Mouse (Mus musculus) hindbrain, embryonic 12.5 days (tissue): ENCODE measurements around the gene Fsd1. TPM values are rescaled to one million over a fixed set of nuclear protein-coding genes. Genes with fewer than 3 reads are reported as not detected.

Experiments used
- ATAC-seq: fragments of 200-750 bp; cut with Nextera tagmentation; 2 replicates; pipeline ENCODE4 v1.8.0; 2017; ENCODE audit warnings: moderate TSS enrichment; ENCODE audit not compliant: low FRiP score
- H3K27ac ChIP-seq: fragments of 300-500 bp; sonication (generic); 2 replicates; pipeline ENCODE4 v1.5.1; 2016; ENCODE audit warnings: mild to moderate bottlenecking
- H3K27me3 ChIP-seq: fragments of 300-500 bp; sonication (generic); 2 replicates; pipeline ENCODE4 v1.6.1; 2016; ENCODE audit warnings: mild to moderate bottlenecking
- H3K36me3 ChIP-seq: fragments of 300-500 bp; sonication (generic); 2 replicates; pipeline ENCODE4 v1.6.1; 2016; ENCODE audit warnings: mild to moderate bottlenecking
- H3K4me1 ChIP-seq: fragments of 300-500 bp; sonication (generic); 2 replicates; pipeline ENCODE4 v1.6.1; 2016
- H3K4me2 ChIP-seq: fragments of 300-500 bp; sonication (generic); replicated peaks from 2 replicates; pipeline ENCODE4 v1.6.1; 2016; ENCODE audit warnings: mild to moderate bottlenecking
- H3K4me3 ChIP-seq: fragments of 300-500 bp; sonication (generic); 2 replicates; pipeline ENCODE4 v1.5.1; 2016; ENCODE audit warnings: mild to moderate bottlenecking
- H3K9ac ChIP-seq: fragments of 300-500 bp; sonication (generic); 2 replicates; pipeline ENCODE4 v1.6.1; 2016; ENCODE audit warnings: mild to moderate bottlenecking, moderate library complexity
- H3K9me3 ChIP-seq: fragments of 300-500 bp; sonication (generic); replicated peaks from 2 replicates; pipeline ENCODE4 v1.6.1; 2016; ENCODE audit warnings: mild to moderate bottlenecking
- WGBS: fragments of 180-500 bp; shearing (Covaris S2); methylation state at CpG from one replicate; pipeline ENCODE4 v1.1.7; 2016; 5-methylcytosine and 5-hydroxymethylcytosine counted together
- polyA plus RNA-seq: library from polyadenylated mRNA; unstranded; fragments of >200 nt; fragmentation: Nextera tagmentation; extraction: Ambion mirVana; gene quantifications from 2 replicates; pipeline ENCODE4 v1.2.1, GENCODE M21; 2016

The Fsd1 gene
- polyA plus RNA-seq, 1 experiment from 2014 or later = 103 TPM

DNA sequence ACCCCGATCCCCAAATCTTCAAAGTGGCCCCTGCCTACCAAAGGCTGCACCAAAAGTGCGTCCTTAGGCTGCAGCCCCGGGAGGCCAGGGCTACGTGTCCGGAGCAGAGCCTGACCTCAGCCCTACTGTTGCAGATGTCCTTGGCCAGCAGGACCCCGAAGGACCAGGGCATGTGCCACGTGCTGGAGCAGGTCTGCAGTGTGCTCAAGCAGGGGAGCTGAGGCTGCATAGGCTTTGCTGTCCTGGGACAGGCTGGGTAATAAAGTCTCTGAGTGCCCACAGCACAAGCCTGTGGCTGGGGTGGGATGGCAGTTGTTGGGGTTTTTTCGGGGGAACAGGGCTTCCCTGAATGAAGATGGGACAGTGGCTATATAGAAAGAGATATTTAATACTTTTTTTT is 30.1 kb downstream of the Fsd1 start:
- H3K4me1 ChIP-seq = peaks cover 3% of the 10 kb centered on the region
- no peaks in the 10 kb centered on the region for H3K9me3 ChIP-seq
- no peak overlapping the region for H3K4me2 ChIP-seq
- H3K9ac ChIP-seq = no peak overlapping the region
- H3K36me3 ChIP-seq = peaks cover 77% of the 10 kb centered on the region
- ATAC-seq = no peak
- H3K4me3 ChIP-seq = no peak overlapping the region
- H3K27me3 ChIP-seq = no peaks in the 10 kb centered on the region
- no peak overlapping the region for H3K27ac ChIP-seq
- 92% methylated on average over 8 of the region's 8 CpGs for WGBS

DNA sequence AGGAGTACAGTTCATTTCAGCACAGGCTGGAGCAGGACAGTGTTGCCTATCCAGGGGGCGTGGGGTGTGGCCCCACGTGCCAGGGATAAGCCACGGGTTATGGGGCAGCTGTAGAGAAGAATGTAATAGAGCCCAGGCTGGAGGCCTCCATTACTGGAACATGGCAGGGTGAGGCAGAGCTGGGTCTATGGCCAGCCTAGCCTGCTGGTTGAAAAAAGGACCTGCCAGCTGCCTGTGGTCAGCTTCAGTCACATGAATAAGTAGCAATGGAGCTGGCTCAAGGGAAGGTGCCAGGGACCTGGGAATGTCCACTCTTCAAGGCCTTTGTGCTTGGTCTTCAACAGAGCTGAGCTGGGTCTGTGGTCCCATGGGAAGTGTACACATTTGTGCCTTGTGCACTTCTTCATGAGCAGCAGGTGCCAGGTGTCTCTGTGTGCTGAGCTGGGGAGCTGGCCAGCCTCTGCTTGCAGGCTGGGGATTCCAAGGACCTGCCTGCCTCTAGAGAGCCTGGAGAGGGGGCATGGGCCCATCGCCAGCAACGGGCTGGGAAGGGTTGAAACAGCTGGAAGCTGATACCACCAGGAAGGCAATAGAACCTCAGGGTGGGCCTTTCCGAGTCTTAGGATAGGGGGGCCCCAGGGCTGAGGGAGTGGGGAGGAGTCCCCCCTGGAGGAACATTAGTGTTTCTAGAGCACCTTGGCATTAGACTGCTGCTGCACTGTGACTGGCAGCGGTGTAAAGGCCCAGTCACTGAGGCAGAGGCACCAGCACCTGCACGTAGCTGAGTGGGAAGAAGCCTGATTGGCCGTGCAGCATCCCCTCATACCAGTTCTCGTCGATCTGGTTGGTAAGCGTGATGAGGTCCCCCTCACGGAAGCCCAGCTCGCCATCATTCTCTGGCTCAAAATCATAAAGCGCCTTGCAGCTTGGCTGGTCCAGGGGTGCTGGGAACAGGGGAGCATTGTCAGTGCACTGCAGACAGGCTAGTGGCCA is 30.8 kb downstream of the Fsd1 start:
- WGBS = 83% methylated on average over 15 of the region's 15 CpGs
- H3K9ac ChIP-seq = no peak overlapping the region
- no peak overlapping the region for H3K27ac ChIP-seq
- H3K4me2 ChIP-seq = no peak overlapping the region
- peaks cover 70% of the 10 kb centered on the region for H3K36me3 ChIP-seq
- H3K4me1 ChIP-seq = no peaks in the 10 kb centered on the region
- no peaks in the 10 kb centered on the region for H3K9me3 ChIP-seq
- H3K27me3 ChIP-seq = no peaks in the 10 kb centered on the region
- H3K4me3 ChIP-seq = no peak overlapping the region
- ATAC-seq = no peak

DNA sequence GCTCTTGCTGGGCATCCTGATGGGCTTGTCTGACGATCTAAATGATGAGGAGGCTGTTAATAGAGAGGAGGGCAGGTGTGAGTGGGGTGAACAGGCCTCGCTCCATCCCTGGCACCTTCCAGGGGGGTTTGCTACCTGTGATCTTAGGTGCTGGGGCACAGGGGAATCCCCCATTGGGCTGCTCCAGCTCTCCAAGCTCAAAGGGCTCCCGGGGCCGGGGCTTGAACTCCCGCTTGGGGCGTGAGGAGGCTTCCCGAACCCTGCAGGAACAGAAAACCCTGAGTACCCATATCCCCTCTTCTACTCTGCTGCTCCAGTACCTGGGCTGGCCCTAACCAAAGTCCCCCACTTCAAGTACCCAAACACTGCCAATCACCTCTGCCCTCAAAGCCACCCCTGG is 31.5 kb downstream of the Fsd1 start:
- H3K4me1 ChIP-seq = peaks cover 6% of the 10 kb centered on the region
- 0 out of 2 replicates have a peak overlapping the region, but pooled peaks have one; percentile 17 for H3K27ac ChIP-seq
- H3K27me3 ChIP-seq = no peaks in the 10 kb centered on the region
- ATAC-seq = no peak
- H3K4me3 ChIP-seq = no peak overlapping the region
- peaks cover 64% of the 10 kb centered on the region for H3K36me3 ChIP-seq
- no peak overlapping the region for H3K9ac ChIP-seq
- H3K9me3 ChIP-seq = no peaks in the 10 kb centered on the region
- 84% methylated on average over 7 of the region's 7 CpGs for WGBS
- no peak overlapping the region for H3K4me2 ChIP-seq

DNA sequence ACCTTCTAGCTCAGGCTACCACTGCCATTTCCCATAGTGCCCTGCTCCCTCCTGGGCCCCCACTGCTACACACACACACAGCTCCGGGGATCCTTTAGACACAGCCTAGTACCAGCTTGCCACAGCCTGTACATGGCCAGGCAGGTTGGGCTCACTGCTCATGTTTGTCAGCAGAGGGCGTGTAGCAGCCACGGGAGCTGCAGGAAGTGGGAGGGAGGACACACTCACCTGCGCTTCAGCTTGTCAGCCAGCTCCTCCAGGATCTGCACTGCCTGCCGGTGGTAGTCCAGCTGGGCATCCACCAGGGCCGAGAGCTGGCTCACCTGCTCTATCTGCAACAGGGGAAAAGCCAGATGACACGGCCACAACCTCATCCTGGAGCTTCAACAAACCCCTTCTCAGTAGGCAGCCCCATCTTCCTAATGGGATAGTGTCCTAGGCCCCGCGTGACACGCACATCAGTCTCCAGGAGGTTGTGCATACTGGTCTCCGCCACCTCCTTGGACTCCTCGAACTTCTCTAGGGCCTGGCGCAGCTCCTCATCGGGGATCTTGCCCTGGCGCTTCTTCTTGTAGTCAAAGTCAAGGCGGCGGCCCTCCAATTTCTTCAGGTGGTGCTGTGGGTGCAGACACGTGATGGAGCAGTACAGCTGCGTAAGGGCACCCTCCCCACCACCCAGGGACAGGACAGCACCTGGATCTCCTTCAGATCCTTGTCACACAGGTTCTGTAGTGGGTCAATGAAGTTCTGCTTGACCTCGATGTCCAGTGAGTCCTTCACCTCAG is 32.2 kb downstream of the Fsd1 start:
- peak; percentile 30; the same call in 1 of the 2 replicates for ATAC-seq
- Histone ChIP-seq H3K27me3 (no peaks in the 10 kb centered on the region), H3K4me1 (peaks cover 13% of the 10 kb centered on the region), H3K9me3 (no peaks in the 10 kb centered on the region), H3K9ac (no peak overlapping the region; the same call in 1 of the 2 replicates), H3K4me3 (no peak overlapping the region), H3K27ac (0 out of 2 replicates have a peak overlapping the region, but pooled peaks have one; percentile 17), H3K36me3 (peaks cover 58% of the 10 kb centered on the region), H3K4me2 (no peak overlapping the region)
- 79% methylated on average over 20 of the region's 20 CpGs for WGBS

DNA sequence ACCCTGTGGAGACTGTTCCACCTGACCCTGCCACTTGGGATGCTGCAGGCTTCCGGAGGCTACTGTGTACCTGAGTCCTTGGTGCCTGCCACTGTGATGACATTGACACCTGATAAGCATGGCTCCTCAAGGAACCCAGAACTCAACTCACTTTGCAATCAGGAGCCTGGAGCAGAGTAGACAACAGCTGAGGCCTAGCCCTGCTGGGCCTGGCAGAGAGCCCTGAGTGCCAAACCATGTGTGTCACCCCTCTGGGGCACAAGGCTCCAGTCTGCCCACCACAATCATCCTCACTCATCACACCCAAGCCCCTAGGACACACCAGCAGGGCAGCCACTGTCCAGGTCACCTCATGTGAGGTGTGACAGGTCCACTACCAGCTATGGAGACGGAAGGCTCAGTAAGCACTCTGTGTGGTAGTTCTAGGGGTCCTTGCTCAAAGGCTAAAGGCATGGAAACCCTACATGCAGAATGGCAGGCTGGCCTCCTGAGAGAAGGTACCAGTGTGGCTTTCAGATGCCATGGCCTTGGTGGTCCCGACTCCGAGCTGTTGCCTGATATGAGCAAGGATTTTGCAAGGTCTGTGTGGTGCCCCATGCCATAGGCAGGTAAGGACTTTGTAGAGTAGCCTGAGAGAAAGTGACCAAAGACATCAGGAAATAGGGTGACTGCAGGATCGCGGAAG is 34.2 kb downstream of the Fsd1 start:
- H3K4me1 ChIP-seq = peaks cover 14% of the 10 kb centered on the region
- H3K9me3 ChIP-seq = no peaks in the 10 kb centered on the region
- H3K4me2 ChIP-seq = no peak overlapping the region
- H3K27ac ChIP-seq = peak overlapping the region; percentile 56; the same call in 1 of the 2 replicates
- H3K4me3 ChIP-seq = no peak overlapping the region
- peaks cover 46% of the 10 kb centered on the region for H3K36me3 ChIP-seq
- no peak overlapping the region for H3K9ac ChIP-seq
- no peaks in the 10 kb centered on the region for H3K27me3 ChIP-seq
- 97% methylated on average over 6 of the region's 6 CpGs for WGBS
- ATAC-seq = no peak

DNA sequence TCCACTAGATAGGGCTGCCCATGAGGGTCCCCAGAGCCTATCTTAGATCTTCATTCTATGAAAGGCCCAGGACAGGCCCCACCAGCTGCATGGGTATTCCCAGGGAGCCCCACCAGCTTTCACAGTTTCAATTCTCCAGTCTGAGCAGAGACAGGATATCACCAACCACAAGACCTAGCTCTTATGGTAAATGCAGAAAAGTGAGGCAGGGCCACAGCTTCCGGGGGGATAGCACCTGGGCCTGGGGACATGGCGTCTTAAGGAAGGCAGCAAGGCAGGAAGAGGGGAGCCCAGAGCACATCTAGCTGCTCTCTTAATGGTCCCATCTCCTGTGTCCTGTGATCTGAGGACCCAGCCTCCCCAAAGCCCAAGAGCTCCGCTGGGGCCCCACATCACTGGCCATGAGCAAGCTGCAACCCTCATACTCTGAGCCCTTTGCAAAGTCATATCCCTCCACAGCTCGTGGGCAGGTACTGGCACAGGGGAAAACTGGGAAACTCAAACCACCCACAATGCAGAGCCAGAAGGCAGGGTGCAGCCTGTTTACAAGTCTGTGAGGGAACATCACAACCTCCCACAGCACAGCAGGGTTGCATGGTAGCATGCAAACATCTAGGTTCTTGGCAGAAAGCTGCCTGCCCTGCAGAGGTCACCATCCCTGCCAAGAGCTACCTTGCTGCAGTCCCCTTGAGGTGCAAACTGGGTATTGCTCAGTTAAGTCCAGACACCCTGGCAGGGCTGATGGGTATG is 35.0 kb downstream of the Fsd1 start:
- WGBS = 87% methylated on average over 4 of the region's 4 CpGs
- Histone ChIP-seq H3K9me3 (no peaks in the 10 kb centered on the region), H3K4me1 (peaks cover 14% of the 10 kb centered on the region), H3K4me2 (no peak overlapping the region), H3K4me3 (no peak overlapping the region), H3K27me3 (no peaks in the 10 kb centered on the region), H3K36me3 (peaks cover 38% of the 10 kb centered on the region), H3K9ac (no peak overlapping the region), H3K27ac (peak overlapping the region; percentile 31; the same call in 1 of the 2 replicates)
- no peak for ATAC-seq

DNA sequence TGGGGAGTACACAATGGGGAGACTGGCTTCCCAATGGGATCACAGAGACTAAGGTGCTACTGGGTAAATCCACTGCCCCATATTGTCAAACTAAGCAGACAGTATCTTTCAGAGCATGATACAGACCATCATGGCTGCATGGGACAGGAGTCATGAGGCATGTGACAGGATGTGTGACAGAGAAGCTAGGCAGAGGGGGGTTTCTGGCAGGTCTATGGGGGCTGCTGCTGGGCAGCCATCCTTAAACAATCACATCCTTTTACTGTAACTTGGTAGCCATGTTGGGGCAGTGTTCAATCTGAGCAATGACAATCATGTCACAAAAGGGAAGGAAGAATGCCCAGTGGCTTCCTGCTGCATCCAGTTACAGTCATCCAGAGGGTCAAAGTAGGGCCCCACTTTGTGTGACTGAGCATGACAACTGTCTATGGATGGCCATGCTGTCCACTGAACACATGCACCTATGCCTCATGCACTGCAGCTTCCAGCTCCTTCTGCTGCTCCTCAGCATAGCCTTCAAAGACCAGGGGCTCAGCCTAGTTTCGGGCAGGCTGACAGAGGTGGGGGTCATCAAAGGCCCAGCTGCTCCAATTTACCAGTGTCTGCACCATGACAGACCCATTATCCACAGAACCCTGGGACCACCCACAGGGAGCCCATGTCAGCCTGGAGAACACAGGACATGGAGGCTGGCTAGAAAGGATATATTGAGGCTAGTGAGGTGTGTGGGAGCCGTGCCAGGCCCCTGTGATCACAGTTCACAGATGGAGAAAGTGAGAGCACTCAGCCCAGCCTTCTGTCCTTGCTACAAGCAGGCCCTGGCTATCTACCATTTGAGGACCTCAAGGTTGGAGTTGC is 36.1 kb downstream of the Fsd1 start:
- Histone ChIP-seq H3K9me3 (no peaks in the 10 kb centered on the region), H3K9ac (no peak overlapping the region), H3K27me3 (no peaks in the 10 kb centered on the region), H3K27ac (peak overlapping the region; percentile 24; the same call in 1 of the 2 replicates), H3K36me3 (peaks cover 30% of the 10 kb centered on the region), H3K4me3 (no peak overlapping the region), H3K4me2 (no peak overlapping the region), H3K4me1 (peaks cover 14% of the 10 kb centered on the region)
- 61% methylated on average over 2 of the region's 2 CpGs for WGBS
- no peak for ATAC-seq

DNA sequence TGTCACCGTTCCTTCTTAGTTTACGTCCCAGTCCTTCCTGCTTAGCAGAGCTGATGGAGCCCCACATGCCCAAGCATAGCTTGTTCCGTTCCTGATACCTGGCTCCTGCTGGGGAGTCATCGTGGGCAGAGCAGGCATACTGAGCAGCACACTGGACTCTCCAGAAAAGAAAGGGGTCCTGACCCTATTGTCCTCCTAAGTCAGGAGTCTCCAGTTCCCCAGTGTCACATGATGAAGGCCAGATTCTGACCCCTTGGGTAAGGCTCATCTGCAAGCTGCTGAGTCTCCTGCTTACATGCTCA is 36.6 kb downstream of the Fsd1 start:
- no peaks in the 10 kb centered on the region for H3K9me3 ChIP-seq
- no peak overlapping the region for H3K4me2 ChIP-seq
- WGBS = 79% methylated on average over 4 of the region's 4 CpGs
- H3K36me3 ChIP-seq = peaks cover 28% of the 10 kb centered on the region
- ATAC-seq = no peak
- peaks cover 14% of the 10 kb centered on the region for H3K4me1 ChIP-seq
- H3K9ac ChIP-seq = no peak overlapping the region
- H3K4me3 ChIP-seq = no peak overlapping the region
- peak overlapping the region; percentile 24; the same call in 1 of the 2 replicates for H3K27ac ChIP-seq
- no peaks in the 10 kb centered on the region for H3K27me3 ChIP-seq

DNA sequence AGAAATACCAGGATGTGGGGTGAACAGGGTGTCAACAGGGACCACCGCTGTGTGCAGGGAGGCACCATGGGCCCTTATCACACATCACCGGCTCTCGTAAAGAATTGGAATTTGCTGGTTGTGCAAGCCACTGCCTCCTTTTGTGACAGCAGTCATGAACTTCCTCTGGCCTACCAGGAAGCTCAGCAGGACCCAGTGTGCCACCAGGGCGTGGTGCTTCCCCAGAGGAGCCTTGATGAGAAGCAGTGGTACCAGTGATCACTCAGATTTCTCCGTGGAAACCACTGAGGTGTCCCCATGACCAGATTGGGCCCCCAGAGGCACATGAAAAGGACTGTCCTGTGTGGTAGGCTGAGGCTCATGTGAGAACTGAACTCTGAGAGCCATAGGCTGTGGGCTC is 37.1 kb downstream of the Fsd1 start:
- 87% methylated on average over 5 of the region's 5 CpGs for WGBS
- H3K36me3 ChIP-seq = peaks cover 28% of the 10 kb centered on the region
- no peaks in the 10 kb centered on the region for H3K27me3 ChIP-seq
- H3K27ac ChIP-seq = no peak overlapping the region
- ATAC-seq = no peak
- H3K4me1 ChIP-seq = peaks cover 14% of the 10 kb centered on the region
- H3K4me3 ChIP-seq = no peak overlapping the region
- no peaks in the 10 kb centered on the region for H3K9me3 ChIP-seq
- no peak overlapping the region for H3K9ac ChIP-seq
- H3K4me2 ChIP-seq = no peak overlapping the region

DNA sequence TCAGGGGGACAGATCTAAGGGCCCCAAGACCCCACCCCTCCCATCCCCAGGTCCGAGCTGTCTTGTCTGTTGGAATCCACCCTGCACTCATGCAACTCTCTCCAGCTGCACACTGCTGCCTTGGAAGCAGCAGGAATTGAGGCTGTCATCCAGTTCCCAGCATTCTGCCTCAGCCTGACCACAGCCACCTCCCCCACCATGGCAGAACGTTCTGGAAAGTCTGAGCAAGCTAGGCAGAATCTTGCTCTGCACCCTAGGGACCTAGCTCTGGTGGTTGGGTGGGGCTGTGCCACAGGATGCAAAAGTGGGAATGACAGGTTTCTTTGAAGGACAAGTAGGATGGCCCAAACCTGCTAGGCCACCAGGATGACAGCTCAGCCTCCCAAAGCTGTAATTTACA is 38.2 kb downstream of the Fsd1 start:
- no peak for ATAC-seq
- H3K9ac ChIP-seq = no peak overlapping the region
- H3K4me2 ChIP-seq = no peak overlapping the region
- H3K27ac ChIP-seq = no peak overlapping the region
- WGBS = 75% methylated on average over 2 of the region's 2 CpGs
- no peaks in the 10 kb centered on the region for H3K9me3 ChIP-seq
- H3K27me3 ChIP-seq = no peaks in the 10 kb centered on the region
- H3K36me3 ChIP-seq = peaks cover 22% of the 10 kb centered on the region
- H3K4me1 ChIP-seq = peaks cover 14% of the 10 kb centered on the region
- H3K4me3 ChIP-seq = no peak overlapping the region

DNA sequence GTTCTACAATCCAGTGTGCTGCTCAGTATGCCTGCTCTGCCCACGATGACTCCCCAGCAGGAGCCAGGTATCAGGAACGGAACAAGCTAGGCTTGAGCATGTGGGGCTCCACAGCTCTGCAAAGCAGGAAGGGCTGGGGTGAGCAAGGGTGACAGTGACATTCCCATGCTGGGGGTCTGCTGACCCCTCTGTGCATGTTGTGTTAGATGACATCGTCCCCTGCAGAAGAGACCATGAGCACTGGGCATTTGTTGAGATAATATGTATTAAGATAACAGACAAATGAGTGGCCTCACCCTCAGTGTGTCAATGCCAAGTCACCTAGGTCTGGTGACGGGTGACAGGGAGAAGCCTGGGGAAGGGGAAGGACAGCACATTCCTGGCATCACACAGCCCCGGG is 38.6 kb downstream of the Fsd1 start:
- H3K27ac ChIP-seq = no peak overlapping the region
- peaks cover 14% of the 10 kb centered on the region for H3K4me1 ChIP-seq
- no peak overlapping the region for H3K4me3 ChIP-seq
- H3K9me3 ChIP-seq = no peaks in the 10 kb centered on the region
- no peaks in the 10 kb centered on the region for H3K27me3 ChIP-seq
- H3K9ac ChIP-seq = no peak overlapping the region
- no peak overlapping the region for H3K4me2 ChIP-seq
- 81% methylated on average over 5 of the region's 5 CpGs for WGBS
- ATAC-seq = no peak
- H3K36me3 ChIP-seq = peaks cover 26% of the 10 kb centered on the region
